Comparison of ENCODE assay signal across 8 mouse cellular contexts in the genomic region with DNA sequence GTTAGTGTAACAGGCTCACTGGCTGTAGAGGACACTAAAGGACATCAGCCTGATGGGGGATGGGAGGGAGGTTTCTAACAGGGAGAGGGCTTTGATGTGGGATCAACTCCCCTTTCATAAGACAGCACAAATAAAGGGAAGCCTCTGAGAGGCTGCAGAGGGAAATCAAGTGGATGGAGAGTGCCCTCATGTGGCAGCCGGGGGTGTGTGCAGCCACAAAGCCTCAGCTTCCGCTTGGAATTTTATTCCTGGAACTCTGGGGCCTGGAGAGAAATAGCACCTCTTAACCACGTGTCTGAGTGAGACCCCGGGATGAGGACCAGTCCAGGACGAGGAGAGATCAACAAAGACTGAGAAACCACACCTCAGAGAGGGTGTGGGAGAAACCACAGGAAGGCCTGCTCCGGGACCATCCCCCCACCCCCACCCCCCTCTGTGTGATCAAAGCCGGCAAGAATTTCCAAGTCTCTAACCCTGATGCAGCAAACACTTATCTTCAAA. TPM values are rescaled to one million over a fixed set of nuclear protein-coding genes. Genes with fewer than 3 reads are reported as not detected.
A peak's percentile ranks its signal among the peaks of the same experiment; 100 is the strongest.
DNase-seq lines count a peak whose midpoint lies in the region; ATAC-seq and TF ChIP-seq lines count a peak whose summit lies in the region.

No protein-coding gene starts in this region.

- H3K36me3 ChIP-seq in forebrain, postnatal 0 days (ENCODE audit: insufficient read depth) = peaks cover 12% of the 10 kb centered on the region

- H3K27me3 ChIP-seq in forebrain, postnatal 0 days (ENCODE audit: insufficient read depth, low read length) = no peaks in the 10 kb centered on the region

- no peaks in the 10 kb centered on the region for H3K9me3 ChIP-seq in forebrain, postnatal 0 days (ENCODE audit: low read length)

- no peak overlapping the region for H3K27ac ChIP-seq in forebrain, postnatal 0 days (ENCODE audit: low read depth, low read length)

- peak; percentile 73 for DNase-seq in Muller cell, postnatal 12 days (ENCODE audit: inconsistent ontology term)
- peak; percentile 61 to 73 for DNase-seq in cerebellum, adult 18-20 months
- DNase-seq in forebrain, postnatal 0 days = peak; percentile 89
- DNase-seq in heart, postnatal 25 days (ENCODE audit: low spot score) = peak; percentile 29
- peak; percentile 75 for DNase-seq in layer of hippocampus, adult 11-12 months (ENCODE audit: low spot score)
- peak; percentile 68 for DNase-seq in lung, adult 2 months
- peak; percentile 46 for DNase-seq in ovary, postnatal 10 days (ENCODE audit: low spot score)
- peak; percentile 27 to 30 for DNase-seq in thymus, postnatal 36 days

- intact Hi-C loops in heart, postnatal 25 days (cut with DNase I) = loop anchor here (1.0 to 2.0 kb wide), 4 partner anchors 296 to 818 kb away; no protein-coding TSS in a partner anchor

- peak; percentile 88 for ATAC-seq in forebrain, postnatal 0 days

- TF ChIP-seq CTCF in forebrain, postnatal 0 days (IDR thresholded peaks at IDR 0.05; ENCODE audit: low read depth) = peak; percentile 94
- peak; percentile 81 for TF ChIP-seq CTCF in lung, adult 2 months (IDR thresholded peaks at IDR 0.05; ENCODE audit: insufficient read depth, low read length)

- H3K4me3 ChIP-seq in forebrain, postnatal 0 days (ENCODE audit: low read depth, low read length) = no peak overlapping the region
- no peak overlapping the region for H3K4me3 ChIP-seq in lung, adult 2 months (replicated peaks; ENCODE audit: extremely low read depth, low read depth, low read length)

- H3K4me1 ChIP-seq in forebrain, postnatal 0 days (ENCODE audit: insufficient read depth) = no peaks in the 10 kb centered on the region
- H3K4me1 ChIP-seq in lung, adult 2 months (ENCODE audit: control insufficient read depth, insufficient read depth, low read length) = no peaks in the 10 kb centered on the region

- H3K4me2 ChIP-seq in forebrain, postnatal 0 days (ENCODE audit: low read depth) = no peak overlapping the region

- 6% methylated on average over 7 of the region's 7 CpGs for WGBS in forebrain, postnatal 0 days
- 3% methylated on average over 7 of the region's 7 CpGs for WGBS in lung, adult 2 months

- TF ChIP-seq POLR2A in lung, adult 2 months (IDR thresholded peaks at IDR 0.05; ENCODE audit: borderline replicate concordance, extremely low read depth, low read depth, low read length) = no peak

- H3K9ac ChIP-seq in forebrain, postnatal 0 days = no peak overlapping the region

RNA-seq across cellular contexts. Expression of gene Pcnx2, which starts 27.2 kb away (rescaled TPM):
- 10.0 and 12.3 TPM in 2 replicates for total RNA-seq in forebrain, postnatal 0 days (2014; rRNA removed)
- 1.8 and 2.1 TPM in 2 replicates for polyA plus RNA-seq in forebrain, postnatal 0 days (2015; fragmentation: Nextera tagmentation; extraction: Ambion mirVana)
- under 1 TPM; 0.44 to 0.50 TPM for total RNA-seq in heart, postnatal 25 days (2021)
- 1.8 and 2.1 TPM in 2 replicates for polyA plus RNA-seq in lung, adult 2 months (2012; rRNA removed)

RNA-seq across cellular contexts. Expression of gene Map3k21, which starts 39.4 kb away (rescaled TPM):
- total RNA-seq in forebrain, postnatal 0 days (2014; rRNA removed) = 2.3 and 3.2 TPM in 2 replicates
- 0.49 and 0.85 TPM in 2 replicates for polyA plus RNA-seq in forebrain, postnatal 0 days (2015; fragmentation: Nextera tagmentation; extraction: Ambion mirVana)
- under 1 TPM; 0.60 to 0.73 TPM for total RNA-seq in heart, postnatal 25 days (2021)
- 1.3 TPM in 2 replicates for polyA plus RNA-seq in lung, adult 2 months (2012; rRNA removed)

Comparison
In these comparisons a context has a peak if more than half of its experiments do, and no peak if none do; other contexts are left out.
1. DNase-seq: peak in every context shown above with its lines; median percentile 89 in forebrain, postnatal 0 days; 75 in layer of hippocampus, adult 11-12 months; 73 in Muller cell, postnatal 12 days; 68 in lung, adult 2 months; 67 in cerebellum, adult 18-20 months; 46 in ovary, postnatal 10 days; 29 in heart, postnatal 25 days; 28 in thymus, postnatal 36 days.